Mouse (Mus musculus) embryo, embryonic 11.5 days (tissue): Measurements from ENCODE around the gene Tbcd.

Source experiments
- DNase-seq: peaks from one replicate; pipeline ENCODE4 v3.0.0-alpha.2; 2012; ENCODE audit warnings: low read depth, low spot score

Gene Tbcd

DNA sequence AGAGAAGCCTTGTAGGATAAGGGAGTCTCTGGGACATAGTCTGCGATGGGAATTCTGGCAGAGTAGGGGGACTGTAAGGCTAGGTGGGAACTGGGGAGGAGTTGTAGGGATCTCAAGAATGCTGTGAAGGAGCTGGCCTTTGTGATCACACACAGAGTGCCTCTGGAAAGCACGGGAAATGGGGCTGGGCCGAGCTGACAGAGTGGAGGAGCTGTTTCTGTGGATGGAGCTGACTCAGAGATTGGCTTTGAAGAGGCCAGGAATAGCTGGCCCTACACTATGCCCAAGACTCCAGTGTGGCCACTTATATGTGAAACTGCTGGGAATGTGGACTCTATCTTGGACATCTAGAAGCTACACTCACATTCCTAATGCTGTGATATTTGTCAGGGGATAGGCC lies 84.8 kb downstream of the Tbcd start:
- no peak for DNase-seq

DNA sequence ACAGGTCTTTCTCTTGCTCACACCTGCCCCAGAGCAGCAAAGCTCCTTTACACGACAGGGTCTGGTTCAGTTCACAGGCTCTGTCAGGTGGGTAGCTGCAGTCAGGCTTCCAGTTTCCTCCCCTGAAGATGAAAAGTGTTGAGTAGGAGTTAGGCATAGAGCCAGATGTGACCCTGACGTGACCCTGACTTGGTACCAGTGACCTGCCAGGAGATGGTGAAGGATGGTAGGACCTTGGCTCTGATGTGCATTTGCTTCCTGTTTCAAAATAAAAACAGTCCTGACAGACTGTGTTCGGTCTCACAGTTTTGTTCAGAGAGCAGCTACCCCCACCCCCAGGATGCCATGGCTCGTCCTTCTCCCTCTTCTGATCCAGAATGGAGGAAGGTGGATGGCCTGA lies 90.7 kb downstream of the Tbcd start:
- no peak for DNase-seq

DNA sequence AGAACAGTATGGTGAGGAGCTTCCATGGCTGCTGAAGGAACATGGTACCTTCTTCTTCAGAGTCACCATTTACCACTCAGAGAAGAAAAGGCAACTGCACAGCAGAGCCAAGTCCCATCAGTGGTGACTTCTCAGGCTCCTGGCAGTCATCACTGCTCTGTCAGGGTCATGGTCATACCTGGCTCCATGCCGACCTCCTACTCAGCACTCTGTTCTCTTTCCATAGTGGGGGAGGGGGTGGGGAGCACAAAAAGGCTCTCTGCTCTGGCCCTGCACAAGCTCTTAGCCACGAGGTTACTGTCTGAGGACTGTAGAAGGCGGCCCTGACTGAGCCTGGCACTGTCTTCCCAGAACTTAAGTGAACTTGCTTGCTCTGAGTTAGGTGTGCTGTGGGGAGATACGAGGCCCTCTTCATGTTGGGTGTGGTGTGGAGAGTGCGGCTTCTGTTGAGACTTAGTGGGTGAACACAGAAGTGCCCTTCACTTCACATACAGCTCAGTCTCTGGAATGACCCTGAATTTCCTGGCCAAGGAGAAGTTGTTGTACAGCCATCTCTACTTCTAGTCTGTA lies 91.6 kb downstream of the Tbcd start:
- DNase-seq, result no peak

DNA sequence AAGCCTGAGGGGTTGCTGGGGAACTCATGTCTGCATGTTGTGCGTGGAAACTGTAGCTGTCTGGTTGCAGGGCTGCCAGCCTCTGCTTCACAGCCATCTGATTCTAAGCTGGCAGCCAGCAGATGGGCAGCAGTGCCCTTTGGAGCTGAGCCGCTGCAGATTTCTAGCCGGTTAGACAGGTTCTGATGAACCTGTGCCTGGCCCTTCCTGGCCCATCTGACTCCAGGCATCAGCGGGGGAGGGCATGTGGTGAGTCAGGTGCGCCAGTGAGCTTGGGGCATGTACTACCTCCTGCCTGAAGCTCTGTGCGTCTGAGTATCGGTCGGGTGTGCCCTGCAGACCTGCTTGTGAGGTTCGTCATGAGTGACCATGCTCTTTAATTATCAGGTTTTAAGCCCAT lies 92.2 kb downstream of the Tbcd start:
- no peak for DNase-seq

DNA sequence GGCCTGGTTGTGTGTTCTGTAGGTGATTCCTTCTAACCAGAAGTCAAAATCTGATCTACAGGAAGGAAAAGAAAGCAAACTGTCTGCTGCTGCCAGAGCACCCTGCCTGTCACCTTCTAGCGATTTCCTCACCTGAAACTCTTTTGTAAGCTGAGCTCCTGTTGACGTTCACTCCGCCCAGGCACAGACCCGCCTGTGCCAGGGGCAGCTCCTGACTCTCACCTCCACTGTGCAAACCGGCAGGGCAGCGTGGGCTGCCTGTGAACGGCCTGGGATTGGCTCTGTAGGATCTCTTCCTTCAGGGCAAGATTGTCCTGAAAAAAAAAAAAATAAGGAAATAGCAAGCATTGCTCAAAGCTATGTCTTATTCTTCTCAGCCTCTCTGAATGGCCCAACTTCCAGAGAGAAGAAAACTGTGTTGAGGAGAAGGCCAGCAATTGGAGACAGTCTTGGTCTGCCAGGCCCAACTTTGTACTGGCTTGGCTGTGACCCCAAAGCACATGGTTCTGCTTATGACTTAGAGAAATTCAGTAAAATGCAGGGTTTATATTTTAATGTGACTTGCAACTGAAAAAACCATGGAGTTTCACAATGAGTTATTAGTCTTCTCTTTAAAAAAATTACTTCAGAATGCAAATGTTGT lies 93.1 kb downstream of the Tbcd start:
- DNase-seq, result no peak

DNA sequence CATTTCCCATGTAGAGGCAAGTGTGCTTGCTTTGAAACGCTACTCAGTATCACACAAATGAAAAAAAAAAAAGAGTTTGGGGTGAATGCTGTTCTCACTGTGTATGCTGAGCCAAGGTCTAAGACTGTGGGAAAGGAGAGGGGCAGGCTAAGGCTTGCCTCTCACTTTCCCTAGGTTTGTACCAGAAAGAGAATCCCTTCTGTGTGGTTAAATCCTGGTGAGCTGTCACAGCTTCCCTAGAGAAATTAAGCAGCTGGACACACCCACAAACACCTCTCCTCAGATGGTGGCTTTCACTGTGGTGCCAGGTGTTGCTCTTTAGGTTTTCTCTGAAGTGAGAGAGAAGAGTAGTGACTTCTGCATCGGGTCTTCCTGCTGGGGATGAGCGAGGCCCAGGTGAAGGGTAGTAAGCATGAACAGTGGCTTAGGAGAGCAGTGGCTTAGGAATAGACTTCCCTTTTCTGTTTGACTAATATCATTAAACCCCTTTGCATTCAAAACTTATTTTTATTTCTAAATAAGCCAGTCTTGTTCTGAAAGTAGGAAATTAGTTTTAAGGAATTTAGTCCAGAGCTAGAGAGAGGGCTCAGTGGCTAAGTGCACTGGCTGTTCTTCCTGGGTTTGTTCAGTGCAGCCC lies 93.8 kb downstream of the Tbcd start:
- DNase-seq, result no peak

DNA sequence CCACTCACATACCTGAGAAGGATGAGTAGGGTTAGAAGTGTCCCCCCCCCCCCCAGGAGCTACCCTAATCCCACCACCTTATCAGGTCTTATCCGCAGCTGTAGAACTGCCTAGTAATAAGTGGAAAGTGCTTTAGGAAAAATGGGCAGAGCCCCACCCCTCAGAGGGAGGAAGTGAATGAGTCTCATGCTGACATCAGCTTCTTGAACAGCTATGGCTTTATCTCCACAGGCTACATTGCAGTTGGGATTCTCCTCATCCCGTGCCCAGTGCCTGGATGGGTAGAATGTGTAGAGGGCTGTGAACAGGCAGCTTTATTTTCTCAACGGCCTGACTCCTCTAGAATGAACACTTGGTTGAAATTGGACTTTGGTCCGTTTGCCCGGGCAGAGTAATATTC lies 95.5 kb downstream of the Tbcd start:
- DNase-seq, result no peak

DNA sequence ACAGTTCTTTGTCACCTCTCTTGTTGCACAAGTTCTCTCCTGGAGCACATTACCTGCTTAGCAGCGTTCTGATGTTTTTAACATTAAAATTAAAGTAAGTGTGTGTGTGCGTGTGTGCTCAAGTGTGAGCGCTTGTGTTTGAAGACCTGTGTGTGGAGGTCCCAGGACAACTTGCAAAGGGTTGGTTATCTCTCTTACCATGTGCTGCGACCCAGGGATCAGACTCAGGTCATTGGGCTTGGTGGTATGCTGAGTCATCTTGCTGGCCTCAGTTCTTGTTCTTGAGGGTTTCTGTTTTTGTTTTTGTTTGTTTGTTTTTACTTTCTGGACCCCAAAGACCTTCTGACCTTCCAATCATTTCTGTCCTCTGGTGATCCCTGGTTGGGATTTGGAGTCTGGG lies 96.2 kb downstream of the Tbcd start:
- no peak for DNase-seq

DNA sequence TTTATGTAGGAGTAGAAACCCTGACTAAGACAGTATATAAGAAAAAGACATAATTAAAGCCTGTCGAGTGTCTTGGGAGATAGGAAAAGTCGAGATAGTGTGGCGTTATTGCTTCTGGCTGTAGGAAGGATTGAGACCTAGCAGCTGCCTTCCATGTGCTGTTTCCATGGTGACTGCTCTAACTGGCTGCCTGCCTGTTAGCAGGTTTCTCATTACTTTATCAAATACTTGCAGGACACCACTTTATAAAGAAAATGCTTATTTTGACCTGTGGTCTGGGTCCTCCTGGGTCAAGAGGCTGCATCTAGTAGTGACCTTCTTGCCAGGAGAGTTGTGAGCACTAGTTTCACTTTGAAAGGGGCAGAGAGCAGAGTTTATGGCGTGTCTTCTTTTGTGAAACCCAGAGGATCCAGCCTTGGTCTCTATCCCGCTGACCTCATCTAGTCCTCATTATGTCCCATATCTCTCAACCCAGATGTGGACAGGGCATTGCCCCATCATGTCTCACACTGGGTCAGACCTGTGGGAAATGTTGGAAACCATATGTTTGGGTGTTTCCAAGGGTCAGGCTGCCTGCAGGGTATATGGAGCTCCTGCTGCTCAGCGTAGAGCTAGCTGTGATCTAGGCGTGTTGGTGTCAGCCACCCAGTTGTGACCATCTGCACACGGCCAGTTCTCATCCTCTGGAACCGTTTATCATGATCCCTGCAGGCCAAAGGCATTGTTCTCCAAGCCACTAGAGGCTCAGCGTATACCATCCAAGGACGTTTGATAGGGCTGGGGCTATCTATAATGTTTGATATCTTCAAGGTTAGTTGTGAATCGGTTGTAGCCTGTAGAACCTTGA lies 97.5 kb downstream of the Tbcd start:
- DNase-seq, result no peak

DNA sequence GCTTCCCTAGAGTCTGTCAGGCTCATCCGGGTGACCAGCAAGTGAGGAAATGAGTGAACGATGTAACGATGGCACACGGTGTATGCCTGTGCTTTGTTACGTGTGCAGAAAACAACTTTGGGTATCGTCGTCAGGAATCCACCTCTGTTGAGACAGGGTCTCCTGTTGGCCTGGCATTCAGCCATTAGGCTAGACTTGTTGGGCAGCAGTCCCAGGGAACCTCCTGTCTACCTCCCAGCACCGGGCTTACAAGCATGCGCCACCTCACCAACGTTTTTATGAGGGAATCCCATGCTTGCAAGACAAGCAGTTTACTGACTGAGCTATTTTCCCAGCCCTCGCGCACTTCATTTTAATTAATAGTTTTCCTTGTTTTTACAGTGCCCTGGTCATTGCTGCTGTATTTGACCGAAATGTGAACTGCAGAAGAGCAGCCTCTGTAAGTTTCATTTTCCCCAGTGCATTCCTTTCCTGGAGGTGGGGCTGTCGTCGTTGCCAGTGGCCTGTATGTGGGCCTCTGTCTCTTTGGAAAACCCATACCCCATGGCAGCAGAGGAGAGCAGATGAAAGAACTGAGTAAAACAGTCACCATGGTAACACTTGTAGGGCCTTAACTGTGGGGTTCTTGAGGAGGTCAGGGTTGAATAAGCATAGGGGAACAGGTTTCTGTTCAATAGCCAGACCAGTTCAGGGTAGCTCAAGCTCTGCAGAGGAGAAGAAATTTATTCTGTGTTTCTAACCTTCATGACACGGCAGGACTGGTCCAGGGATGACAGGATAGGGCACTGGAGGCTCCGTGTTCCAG lies 98.3 kb downstream of the Tbcd start:
- no peak for DNase-seq

DNA sequence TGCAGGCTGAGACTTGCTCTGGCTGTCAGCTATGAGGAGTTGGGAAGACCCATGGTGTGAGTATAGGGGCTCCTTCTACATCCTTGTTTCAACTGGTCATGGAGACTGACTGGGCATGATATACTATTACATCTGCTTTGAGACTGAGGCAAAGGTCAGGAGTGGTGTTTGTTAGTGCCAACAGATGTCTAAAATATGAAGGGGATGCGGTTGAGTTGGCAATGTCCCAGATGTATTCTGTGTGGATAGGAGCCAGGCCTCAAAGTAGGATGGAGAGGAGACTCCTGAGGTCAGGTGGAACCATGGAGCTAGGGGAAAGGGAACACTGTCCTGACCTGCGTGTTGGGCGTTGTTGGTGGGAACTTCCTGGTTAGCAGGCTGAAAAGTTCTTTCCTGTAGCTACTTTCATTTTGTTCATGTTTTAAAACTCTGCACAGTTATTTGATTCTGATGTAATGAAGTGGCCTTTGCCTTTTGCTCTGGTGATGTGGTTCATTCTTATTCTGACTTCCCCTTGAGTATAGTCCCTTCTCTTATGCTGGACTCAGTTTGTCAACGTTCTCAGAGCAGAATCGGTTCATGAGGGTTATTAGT lies 99.6 kb downstream of the Tbcd start:
- DNase-seq, result no peak

DNA sequence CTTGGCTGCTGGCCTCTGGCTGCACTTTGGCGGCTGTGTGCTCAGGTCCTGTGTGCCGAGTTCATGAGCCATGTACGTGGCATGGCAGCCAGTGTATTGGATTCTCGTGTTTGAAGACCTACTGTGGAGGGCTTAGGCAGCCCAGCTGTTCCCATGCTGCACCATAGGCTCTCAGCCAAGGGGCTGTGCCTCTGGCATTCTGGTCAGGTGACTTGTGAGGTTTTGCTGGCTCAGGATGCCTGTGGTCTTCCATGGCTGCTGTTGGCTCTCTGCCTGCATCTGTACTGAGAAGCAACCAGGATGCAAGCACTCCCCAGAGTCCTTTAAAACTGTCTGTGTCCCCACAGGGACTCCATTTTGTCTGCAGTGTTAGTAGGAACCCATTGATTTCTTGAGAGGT lies 100.4 kb downstream of the Tbcd start:
- DNase-seq, result no peak

DNA sequence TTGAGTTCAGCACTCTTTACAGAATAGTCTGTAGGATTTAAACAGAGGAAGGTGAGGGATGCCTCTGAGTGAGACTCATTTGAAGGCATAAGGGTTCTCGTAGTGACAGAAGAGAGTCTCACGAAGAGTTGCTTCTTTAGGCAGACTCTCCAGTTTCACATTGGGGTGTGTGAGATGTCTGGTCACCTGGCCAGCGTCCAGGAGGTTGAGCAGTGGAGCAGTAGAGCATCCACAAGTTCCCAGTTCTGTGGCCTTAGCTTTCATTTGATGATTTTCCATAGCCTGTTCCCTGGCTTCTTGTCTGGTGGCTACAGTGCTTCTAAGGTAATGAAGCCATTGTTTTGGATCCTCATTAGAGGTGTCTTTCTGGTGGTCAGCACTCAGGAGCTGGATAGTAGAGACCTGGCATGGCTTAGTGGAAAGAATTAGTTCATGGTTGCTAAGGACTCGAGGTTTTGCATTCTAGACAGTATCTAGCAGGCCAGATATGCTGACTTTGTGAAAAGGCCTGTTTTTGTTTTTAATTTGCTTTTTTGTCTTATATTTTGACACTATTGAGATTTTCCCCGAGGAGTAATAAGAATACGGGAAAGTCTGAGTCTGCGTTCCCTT lies 101.2 kb downstream of the Tbcd start:
- DNase-seq, result no peak

DNA sequence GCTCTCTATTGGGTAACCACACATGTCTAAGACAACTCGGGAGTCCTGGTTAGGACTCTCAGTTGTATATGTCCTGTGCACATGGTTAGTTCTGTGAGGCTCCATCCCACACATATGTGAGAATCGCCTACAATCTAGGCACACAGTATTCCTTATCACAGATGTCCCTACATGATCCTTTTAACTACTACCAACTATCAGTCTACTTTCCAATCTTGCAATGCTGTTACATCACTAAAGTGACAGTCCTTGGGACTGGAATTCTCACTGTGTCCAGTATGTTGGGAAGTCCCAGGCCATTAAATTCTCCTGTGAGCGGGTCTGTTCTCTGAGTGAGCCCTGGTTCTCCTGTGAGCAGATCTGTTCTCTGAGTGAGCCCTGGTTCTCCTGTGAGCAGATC lies 101.7 kb downstream of the Tbcd start:
- DNase-seq, result no peak

DNA sequence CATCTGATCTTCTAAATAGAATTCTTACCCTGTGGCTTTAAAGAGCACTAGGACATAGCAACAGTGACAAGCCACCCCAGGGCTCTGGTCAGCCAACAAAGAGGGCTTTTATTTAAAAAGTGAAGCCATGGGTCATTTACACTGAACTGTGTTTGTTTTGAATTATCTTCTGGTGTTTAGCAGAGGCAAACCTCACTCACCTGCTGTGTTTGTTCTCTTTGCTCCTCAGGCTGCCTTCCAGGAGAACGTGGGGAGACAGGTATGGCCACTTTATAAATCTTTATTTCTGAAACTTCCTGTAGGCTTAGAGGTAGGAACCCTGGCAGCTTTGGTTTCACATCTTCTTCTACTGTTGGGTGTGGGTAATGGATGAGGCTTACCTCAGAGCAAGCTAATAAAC lies 105.0 kb downstream of the Tbcd start:
- DNase-seq, result no peak

DNA sequence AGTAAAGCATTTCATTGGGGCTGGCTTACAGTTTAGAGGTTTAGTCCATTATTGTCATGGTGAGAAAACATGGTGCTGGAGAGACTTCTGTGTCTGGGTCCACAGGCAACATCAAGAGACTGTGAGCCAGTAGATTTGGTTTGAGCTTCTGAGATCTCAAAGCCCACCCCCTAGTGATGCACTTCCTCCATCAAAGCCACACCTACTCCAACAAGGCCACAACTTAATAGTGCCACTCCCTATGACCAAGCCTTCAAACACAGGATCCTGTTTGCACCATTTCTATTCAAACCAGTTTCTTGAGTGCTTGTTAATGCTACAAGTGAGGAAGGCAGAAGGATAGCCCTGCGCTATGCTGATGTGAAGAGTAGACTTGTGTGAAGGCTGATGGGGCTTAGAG lies 106.2 kb downstream of the Tbcd start:
- no peak for DNase-seq

DNA sequence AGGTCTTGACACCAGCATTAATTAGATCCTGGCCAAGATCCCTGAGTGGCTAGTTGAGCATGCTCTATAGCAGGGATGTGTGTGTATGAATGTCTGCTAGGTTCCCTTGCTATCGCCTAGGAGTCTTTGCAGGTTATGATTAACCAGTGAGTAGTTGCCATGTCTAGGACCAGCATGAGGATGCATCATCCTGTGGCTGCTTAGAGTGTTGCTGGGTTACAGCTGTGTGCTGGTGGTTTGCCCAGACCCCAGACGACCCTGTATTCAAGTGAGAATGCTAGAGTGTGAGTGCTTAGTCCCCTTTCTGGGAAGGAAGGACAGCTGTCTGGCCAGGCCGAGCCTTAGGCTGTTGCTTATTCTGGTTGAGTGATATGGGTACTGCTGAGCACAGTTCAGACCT lies 106.8 kb downstream of the Tbcd start:
- DNase-seq, result no peak

DNA sequence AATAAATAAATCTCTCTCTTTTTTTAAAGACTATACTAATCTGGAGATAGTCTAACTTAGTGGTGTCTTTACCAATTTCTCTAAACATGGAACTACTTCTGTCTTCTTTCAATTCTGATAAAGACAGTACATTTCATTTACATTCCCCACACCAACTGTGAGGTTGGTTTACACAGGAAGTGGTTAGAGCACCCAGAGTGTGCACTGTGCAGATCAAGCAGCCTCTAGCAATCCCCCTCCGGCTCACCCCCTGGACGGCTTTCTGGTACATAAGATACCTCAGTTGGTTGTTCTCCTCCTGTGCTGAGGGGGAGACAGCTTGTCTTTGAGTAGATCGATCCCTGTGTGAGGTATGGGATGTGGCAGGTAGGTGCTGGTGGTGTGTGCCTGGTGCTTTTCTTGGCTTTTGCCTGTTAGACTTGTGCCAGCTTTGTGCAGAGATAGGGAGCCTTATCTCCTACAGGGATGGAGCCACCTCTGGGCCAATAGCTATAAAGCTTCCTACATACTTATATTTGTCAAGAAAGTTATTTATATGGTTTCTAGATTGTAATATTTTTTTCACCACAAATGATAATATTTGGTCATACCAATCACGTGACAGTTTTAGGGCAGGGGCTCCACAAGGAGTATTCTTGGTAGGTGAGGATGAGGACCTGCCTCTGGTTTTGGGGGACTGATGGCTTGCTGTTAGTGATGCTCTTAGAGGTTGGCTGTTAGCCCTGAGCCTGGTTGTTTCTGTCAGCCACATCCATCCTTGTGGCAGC lies 108.0 kb downstream of the Tbcd start:
- no peak for DNase-seq

DNA sequence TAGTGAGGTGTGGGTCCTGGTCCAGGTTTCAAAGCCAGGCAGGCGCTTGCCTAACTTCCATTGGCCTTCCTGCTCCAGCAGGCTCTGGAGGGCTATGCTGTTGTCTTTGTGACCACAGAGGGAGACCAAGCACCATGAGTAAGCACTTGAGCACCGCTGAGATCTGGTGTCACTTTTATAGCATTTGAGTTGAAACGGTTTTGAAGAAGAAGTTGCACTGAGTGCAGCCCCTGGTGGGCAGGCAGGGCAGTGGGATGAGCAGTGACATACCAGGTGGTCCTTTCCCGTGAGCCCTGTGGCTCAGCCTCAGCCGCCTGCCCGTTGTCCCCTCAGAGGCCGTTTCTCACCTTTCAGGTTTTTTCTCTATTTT lies 108.5 kb downstream of the Tbcd start:
- DNase-seq, result no peak

DNA sequence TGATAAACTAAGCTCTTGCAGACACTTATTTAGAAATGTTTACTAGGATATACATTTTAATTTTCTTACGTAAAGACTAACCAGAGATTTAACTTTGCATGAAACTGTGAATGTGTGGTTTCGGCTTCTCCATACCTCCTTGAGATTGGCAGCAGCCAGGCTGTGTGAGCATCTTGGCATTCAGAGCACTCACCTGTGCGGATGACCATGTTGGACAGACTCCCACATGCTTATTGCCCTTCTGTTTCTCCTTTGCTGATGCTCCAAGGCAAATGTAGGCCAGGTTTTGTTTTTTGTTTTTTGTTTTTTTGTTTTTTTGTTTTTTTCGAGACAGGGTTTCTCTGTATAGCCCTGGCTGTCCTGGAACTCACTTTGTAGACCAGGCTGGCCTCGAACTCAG lies 111.6 kb downstream of the Tbcd start:
- DNase-seq, result no peak
